Mouse (Mus musculus) testis, adult 2 months (tissue): ENCODE data around the gene Tspan11.

Source experiments
- CTCF ChIP-seq: fragments of 200-500 bp; IDR thresholded peaks from 2 replicates; pipeline ENCODE4 v1.5.1; 2012; ENCODE audit warnings: low read depth, mild to moderate bottlenecking, inconsistent platforms, low read length, moderate library complexity; ENCODE audit not compliant: control insufficient read depth, insufficient read depth, insufficient replicate concordance
- POLR2A ChIP-seq: fragments of 200-500 bp; IDR thresholded peaks from 2 replicates; pipeline ENCODE4 v1.6.1; 2012; ENCODE audit warnings: low read depth, mild to moderate bottlenecking, inconsistent platforms, low read length, moderate library complexity; ENCODE audit not compliant: control insufficient read depth

DNA sequence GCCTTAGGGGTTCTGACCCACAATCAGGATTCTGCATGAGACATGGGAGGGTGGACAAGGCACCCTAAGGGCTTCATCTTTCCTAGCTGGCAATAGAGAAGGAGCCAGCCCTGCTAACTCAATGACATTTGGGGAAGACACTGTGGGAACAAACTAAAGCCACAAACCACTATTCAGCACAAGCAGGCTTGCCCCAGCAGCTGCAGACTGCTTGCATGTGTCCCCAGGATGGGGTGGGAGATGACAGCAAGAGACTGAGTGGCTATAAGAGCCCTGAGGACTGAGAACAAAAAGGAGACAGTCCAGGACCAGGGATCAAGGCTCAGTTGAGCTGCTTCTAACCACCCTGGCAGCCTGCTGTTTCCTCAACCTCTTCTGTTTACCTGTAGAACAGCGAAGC is 114.2 kb downstream of the Tspan11 start:
- TF ChIP-seq POLR2A: no peak
- TF ChIP-seq CTCF: no peak
